Mouse (Mus musculus): ENCODE measurements at regions not wholly inside any gene's neighbourhood (a gene's known extent, or its start where the extent isn't known, plus 50 kb on each side); places are given as distances from the start of the nearest gene placed in this dataset.

GRCm38 (mm10) chr11:39733434-39734076, 961.4 kb downstream of the Mat2b start:
- peak in 1 of 2 experiments; percentile 20 for DNase-seq (ENCODE audit: low spot score in 2 of 2)

GRCm38 (mm10) chr11:39723621-39724020, 971.4 kb downstream of the Mat2b start:
- DNase-seq (ENCODE audit: low spot score in 2 of 2), result no peak

- no peak for DNase-seq (ENCODE audit: low spot score in 2 of 2)
Measured at GRCm38 (mm10) chr11:39678521-39678920, 1016.5 kb downstream of the Mat2b start.

GRCm38 (mm10) chr11:39653595-39653994, 1041.4 kb downstream of the Mat2b start:
- no peak for DNase-seq (ENCODE audit: low spot score in 2 of 2)

GRCm38 (mm10) chr11:39619356-39619755, 1075.6 kb downstream of the Mat2b start:
- no peak for DNase-seq (ENCODE audit: low spot score in 2 of 2)

GRCm38 (mm10) chr11:39615843-39616242, 1079.2 kb downstream of the Mat2b start:
- peak; percentile 6 to 23 for DNase-seq (ENCODE audit: low spot score in 2 of 2)

- DNase-seq (ENCODE audit: low spot score in 2 of 2), result no peak
Measured at GRCm38 (mm10) chr11:39596479-39596878, 1098.5 kb downstream of the Mat2b start.

GRCm38 (mm10) chr11:39588641-39589385, 1106.2 kb downstream of the Mat2b start:
- DNase-seq (ENCODE audit: low spot score in 2 of 2), result peak; percentile 82 to 84

GRCm38 (mm10) chr11:39558287-39558686, 1136.7 kb downstream of the Mat2b start:
- DNase-seq (ENCODE audit: low spot score in 2 of 2), result no peak

GRCm38 (mm10) chr11:39550066-39550465, 1144.9 kb downstream of the Mat2b start:
- DNase-seq (ENCODE audit: low spot score in 2 of 2), result no peak

- no peak for DNase-seq (ENCODE audit: low spot score in 2 of 2)
Measured at GRCm38 (mm10) chr11:39524866-39525649, 1169.9 kb downstream of the Mat2b start.

- DNase-seq (ENCODE audit: low spot score in 2 of 2), result no peak
Measured at GRCm38 (mm10) chr11:39495253-39495652, 1199.8 kb downstream of the Mat2b start.

GRCm38 (mm10) chr11:39477136-39477535, 1217.9 kb downstream of the Mat2b start:
- no peak for DNase-seq (ENCODE audit: low spot score in 2 of 2)

GRCm38 (mm10) chr11:39453329-39453952, 1241.6 kb downstream of the Mat2b start:
- no peak for DNase-seq (ENCODE audit: low spot score in 2 of 2)

GRCm38 (mm10) chr11:39446374-39446773, 1248.6 kb downstream of the Mat2b start:
- no peak for DNase-seq (ENCODE audit: low spot score in 2 of 2)

GRCm38 (mm10) chr11:39411691-39412090, 1283.3 kb downstream of the Mat2b start:
- DNase-seq (ENCODE audit: low spot score in 2 of 2), result no peak

GRCm38 (mm10) chr11:39411182-39411581, 1283.8 kb downstream of the Mat2b start:
- DNase-seq (ENCODE audit: low spot score in 2 of 2), result no peak

GRCm38 (mm10) chr11:39364827-39365226, 1330.2 kb downstream of the Mat2b start:
- DNase-seq (ENCODE audit: low spot score in 2 of 2), result no peak

- DNase-seq (ENCODE audit: low spot score in 2 of 2), result no peak
Measured at GRCm38 (mm10) chr11:39350616-39351015, 1344.4 kb downstream of the Mat2b start.
